Mouse (Mus musculus) ES-E14 (cell line): Measurements from ENCODE around the gene Tnpo2. TPM values are rescaled to one million over a fixed set of nuclear protein-coding genes. Genes with fewer than 3 reads are reported as not detected.
"Not testable (repeated sequence)": the region's sequence is repeated elsewhere in the genome, so short reads cannot be mapped to it uniquely, and the experiment has no call there.

Source experiments
- DNase-seq: peaks from one replicate; pipeline ENCODE4 v3.0.0-alpha.2; 2013; ENCODE audit warnings: low read depth, low spot score
- H3K27ac ChIP-seq: 2 replicates; pipeline ENCODE4 v1.5.1; 2012; ENCODE audit warnings: low read depth, mild to moderate bottlenecking, low read length, moderate library complexity, mixed read lengths; ENCODE audit not compliant: poor library complexity, insufficient read depth, severe bottlenecking
- H3K36me3 ChIP-seq: 2 replicates; pipeline ENCODE4 v1.6.1; 2012; ENCODE audit warnings: mild to moderate bottlenecking, low read length, moderate library complexity, mixed read lengths; ENCODE audit not compliant: control insufficient read depth, poor library complexity, insufficient read depth, severe bottlenecking
- H3K4me1 ChIP-seq, 2 experiments: fragments of 150-350 bp in 1 of 2; sonication (generic) in 1 of 2; 2 replicates each; pipeline ENCODE4 v1.6.1; 2012; ENCODE audit warnings: low read length in 2 of 2, mild to moderate bottlenecking in 1 of 2, mixed read lengths in 1 of 2; ENCODE audit not compliant: control insufficient read depth in 2 of 2, insufficient read depth in 2 of 2, poor library complexity in 1 of 2
- H3K4me3 ChIP-seq, 2 experiments: fragments of 150-350 bp in 1 of 2; sonication (generic) in 1 of 2; 2 replicates each; pipeline ENCODE4 v1.5.1; 2012; ENCODE audit warnings: low read length in 2 of 2, low read depth in 1 of 2, mild to moderate bottlenecking in 1 of 2, mixed read lengths in 1 of 2; ENCODE audit not compliant: insufficient read depth in 1 of 2, poor library complexity in 1 of 2, severe bottlenecking in 1 of 2
- H3K9ac ChIP-seq: 2 replicates; pipeline ENCODE4 v1.6.1; 2012; ENCODE audit warnings: low read depth, mild to moderate bottlenecking, low read length, mixed read lengths; ENCODE audit not compliant: poor library complexity, insufficient read depth, severe bottlenecking
- H3K9me3 ChIP-seq: fragments of 150-350 bp; sonication (generic); 2 replicates; pipeline ENCODE4 v1.6.1; 2012; ENCODE audit warnings: low read depth, mild to moderate bottlenecking, low read length; ENCODE audit not compliant: control insufficient read depth, insufficient read depth
- CHD2 ChIP-seq: IDR thresholded peaks from 2 replicates; pipeline ENCODE4 v1.6.1; 2014; ENCODE audit warnings: mild to moderate bottlenecking, low read depth, low read length, inconsistent platforms
- HCFC1 ChIP-seq: IDR thresholded peaks from 2 replicates; pipeline ENCODE4 v1.6.1; 2012; ENCODE audit warnings: low read length, inconsistent platforms, borderline replicate concordance; ENCODE audit not compliant: insufficient read depth
- MAFK ChIP-seq: IDR thresholded peaks from 2 replicates; pipeline ENCODE4 v1.6.1; 2014; ENCODE audit warnings: mild to moderate bottlenecking, low read depth, low read length, inconsistent platforms; ENCODE audit not compliant: insufficient read depth
- ZC3H11A ChIP-seq: IDR thresholded peaks from 2 replicates; pipeline ENCODE4 v1.6.1; 2012; ENCODE audit warnings: low read depth, mild to moderate bottlenecking, inconsistent platforms, low read length, borderline replicate concordance
- ZNF384 ChIP-seq: IDR thresholded peaks from 2 replicates; pipeline ENCODE4 v1.6.1; 2012; ENCODE audit warnings: low read depth, low read length, inconsistent platforms
- in situ Hi-C, 2 experiments: fragments of 600-800 bp; cut with MboI; formaldehyde crosslinking; loops; one replicate each; pipeline ENCODE4 v1.15.1; 2025; ENCODE audit warnings: low sequenced_read_pairs in 2 of 2, inconsistent platforms in 1 of 2; ENCODE audit not compliant: unreplicated experiment in 2 of 2
- total RNA-seq: library from RNA; depleted of rRNA; stranded (reverse); fragments of 300-350 nt; gene quantifications from 2 replicates; pipeline ENCODE4 v1.2.3, GENCODE M21; 2012

Tnpo2 gene
- total RNA-seq, 1 experiment, result 101 TPM

GRCm38 (mm10) chr8:85076001-85076400, 39.3 kb downstream of the Tnpo2 start:
- in situ Hi-C loops, result no loop called here
- no peak for DNase-seq
- Histone ChIP-seq H3K27ac (no peak overlapping the region), H3K9ac (no peak overlapping the region), H3K9me3 (no peaks in the 10 kb centered on the region), H3K4me3 (no peak overlapping the region), H3K4me1 (peaks cover 0 to 11% of the 10 kb centered on the region in 2 experiments; a peak in 1 of 4 replicates), H3K36me3 (peaks cover 32% of the 10 kb centered on the region)
- no peak for TF ChIP-seq ZC3H11A

DNA sequence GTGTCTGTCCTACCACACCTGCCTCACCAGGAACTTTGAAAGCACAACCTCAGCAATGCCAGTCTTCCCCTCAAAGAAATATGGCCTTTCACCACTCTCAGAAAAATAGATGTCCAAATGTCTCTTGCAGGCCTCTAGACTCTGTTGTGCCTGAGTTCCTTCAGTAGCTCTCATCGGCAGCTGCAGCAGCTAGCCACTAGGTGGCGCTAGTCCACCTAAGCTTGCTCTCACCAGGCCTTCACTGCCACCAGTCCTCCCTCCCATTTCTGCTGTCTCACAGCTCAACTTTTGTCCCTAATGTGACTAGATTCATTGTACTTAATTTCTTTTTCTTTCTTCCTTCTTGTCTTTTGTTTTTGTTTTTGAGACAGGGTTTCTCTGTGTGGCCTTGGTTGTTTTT, 40.3 kb downstream of the Tnpo2 start:
- peak; percentile 70 for DNase-seq
- peaks cover 0 to 16% of the 10 kb centered on the region in 2 experiments; a peak in 1 of 4 replicates for H3K4me1 ChIP-seq
- no peak overlapping the region for H3K27ac ChIP-seq
- TF ChIP-seq CHD2, result no peak
- TF ChIP-seq ZC3H11A, result no peak
- no peak for TF ChIP-seq HCFC1
- no peak overlapping the region for H3K9ac ChIP-seq
- in situ Hi-C loops, result no loop called here
- no peaks in the 10 kb centered on the region for H3K9me3 ChIP-seq
- peaks cover 32% of the 10 kb centered on the region for H3K36me3 ChIP-seq
- H3K4me3 ChIP-seq, result no peak overlapping the region

DNA sequence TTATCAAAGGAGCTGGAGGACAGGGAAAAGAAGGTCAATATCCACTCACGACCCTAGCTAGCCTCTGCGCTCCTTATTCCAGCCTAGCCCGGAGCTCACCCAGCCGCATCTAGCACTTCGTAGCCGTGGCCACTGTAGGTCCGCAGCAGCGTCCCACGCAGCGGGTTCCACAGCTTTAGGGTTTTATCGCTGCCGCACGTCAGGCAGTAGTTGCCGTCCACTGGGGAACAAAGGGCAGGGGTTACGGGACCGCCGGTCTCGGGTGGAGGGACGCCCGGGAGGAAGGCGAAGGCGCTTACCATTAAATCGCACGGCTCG, 43.5 kb downstream of the Tnpo2 start:
- H3K27ac ChIP-seq, result no peak overlapping the region; the same call in 1 of the 2 replicates
- H3K36me3 ChIP-seq, result peaks cover 12% of the 10 kb centered on the region
- H3K4me3 ChIP-seq, result peak overlapping the region; percentile 90 to 91
- peaks cover 2 to 12% of the 10 kb centered on the region in 2 experiments; a peak in 3 of 4 replicates for H3K4me1 ChIP-seq
- DNase-seq, result no peak
- no peaks in the 10 kb centered on the region for H3K9me3 ChIP-seq
- no peak for TF ChIP-seq HCFC1
- TF ChIP-seq ZC3H11A, result no peak
- no peak for TF ChIP-seq MAFK
- TF ChIP-seq ZNF384, result no peak
- TF ChIP-seq CHD2, result no peak
- H3K9ac ChIP-seq, result peak overlapping the region; percentile 88
- in situ Hi-C loops, result no loop called here

- Histone ChIP-seq H3K9ac (peak within 1 kb of the TSS; percentile 88), H3K4me3 (peak within 1 kb of the TSS; percentile 90 to 91), H3K9me3 (no peaks in the 10 kb centered on the region), H3K27ac (no peak within 1 kb of the TSS; the same call in 1 of the 2 replicates), H3K4me1 (peaks cover 2 to 11% of the 10 kb centered on the region in 2 experiments; a peak in 3 of 4 replicates), H3K36me3 (peaks cover 9% of the 10 kb centered on the region; the same call in 1 of the 2 replicates)
- peak; percentile 55 for DNase-seq
- in situ Hi-C loops, result no loop called here
- 0 out of 2 replicates have a peak, but pooled peaks have one; percentile 23 for TF ChIP-seq CHD2
- peak; percentile 79 for TF ChIP-seq HCFC1
- TF ChIP-seq ZC3H11A, result 0 out of 2 replicates have a peak, but pooled peaks have one; percentile 4
- no peak for TF ChIP-seq ZNF384
Measured at GRCm38 (mm10) chr8:85080532-85081215, 44.0 kb downstream of the Tnpo2 start, which contains the start of gene Wdr83os. Gene Wdr83os, plus strand, starts transcription at chr8:85080740.

DNA sequence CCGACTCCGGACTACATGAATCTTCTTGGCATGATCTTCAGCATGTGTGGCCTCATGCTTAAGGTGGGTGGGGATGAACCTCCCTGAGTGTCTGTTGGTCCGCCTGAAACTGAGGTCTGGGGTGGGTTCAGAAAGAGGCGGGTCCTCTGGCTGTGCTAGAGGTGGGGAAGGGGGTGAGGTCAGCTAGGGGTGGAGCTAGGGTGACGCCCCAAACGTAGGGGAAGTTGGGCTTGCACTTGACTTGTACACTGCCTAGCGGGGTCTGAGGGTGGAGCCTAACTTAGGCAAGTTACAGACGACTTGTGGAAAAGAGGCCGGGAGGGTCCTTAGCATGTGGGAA, 44.5 kb downstream of the Tnpo2 start, which contains the start of gene Wdr83:
Wdr83 (minus strand) TSS at position 91 of the 340 bp plus-strand sequence.
- DNase-seq, result peak; percentile 84
- peak within 1 kb of the TSS; percentile 90 to 91 for H3K4me3 ChIP-seq
- peak within 1 kb of the TSS; percentile 88 for H3K9ac ChIP-seq
- TF ChIP-seq ZC3H11A (no peak), MAFK (no peak), HCFC1 (no peak), ZNF384 (no peak), CHD2 (no peak)
- peaks cover 4% of the 10 kb centered on the region; the same call in 1 of the 2 replicates for H3K36me3 ChIP-seq
- H3K4me1 ChIP-seq, result peaks cover 2 to 10% of the 10 kb centered on the region in 2 experiments; a peak in 3 of 4 replicates
- H3K27ac ChIP-seq, result no peak within 1 kb of the TSS; the same call in 1 of the 2 replicates
- in situ Hi-C loops, result no loop called here
- H3K9me3 ChIP-seq, result no peaks in the 10 kb centered on the region

GRCm38 (mm10) chr8:85082169-85082568, 45.5 kb downstream of the Tnpo2 start:
- in situ Hi-C loops, result not testable (repeated sequence)

More at GRCm38 (mm10) chr8:85082169-85082568, 45.5 kb downstream of the Tnpo2 start:
- H3K4me3 ChIP-seq, H3K36me3 ChIP-seq, H3K27ac ChIP-seq, H3K9me3 ChIP-seq, DNase-seq, H3K9ac ChIP-seq: not testable (repeated sequence)
- peaks cover 2 to 10% of the 10 kb centered on the region in 2 experiments; a peak in 3 of 4 replicates for H3K4me1 ChIP-seq
